Mouse (Mus musculus) heart, postnatal 25 days (tissue): ENCODE data around the gene Fam69b. TPM values are rescaled to one million over a fixed set of nuclear protein-coding genes. Genes with fewer than 3 reads are reported as not detected.
"Not testable (repeated sequence)": the region's sequence is repeated elsewhere in the genome, so short reads cannot be mapped to it uniquely, and the experiment has no call there.

Experiments
- DNase-seq: peaks from one replicate; pipeline ENCODE4 v3.0.0; 2022; ENCODE audit warnings: low spot score
- intact Hi-C: fragments of 180-260 bp; cut with DNase I; formaldehyde crosslinking; loops from one replicate; pipeline ENCODE4 v1.15.1; 2025
- microRNA-seq: library from miRNA; unstranded; fragments of <30 nt; microRNA quantifications from one replicate; pipeline ENCODE4 v1.2.0, GENCODE M21; 2022
- total RNA-seq, 2 experiments: library from RNA; stranded (reverse); gene quantifications; 2 replicates each; pipeline ENCODE4 v1.2.3; 2021

Gene Fam69b
- total RNA-seq, 2 experiments from 2014 or later = 26.9 to 28.9 TPM

DNA sequence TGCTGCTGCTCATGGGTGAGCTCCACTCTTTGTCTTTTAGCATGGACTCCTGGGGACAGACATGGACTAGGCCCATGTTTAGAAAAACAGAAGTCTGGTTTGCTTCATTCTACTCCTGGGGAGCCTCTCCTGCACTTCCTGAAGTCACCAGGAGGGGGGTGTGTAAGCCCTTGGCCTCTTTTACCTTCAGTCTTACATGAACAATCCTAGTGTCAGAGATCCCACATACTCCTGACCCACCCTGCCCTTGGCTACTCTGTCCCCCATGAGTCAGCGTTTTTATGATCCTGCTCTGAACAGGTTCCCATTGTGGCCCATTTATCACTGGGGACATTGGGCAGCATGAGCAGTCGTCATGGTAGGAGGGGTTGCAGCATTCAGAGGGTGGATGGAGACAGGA, 15.7 kb downstream of the Fam69b start:
- intact Hi-C loops = no loop called here
- no peak for DNase-seq

DNA sequence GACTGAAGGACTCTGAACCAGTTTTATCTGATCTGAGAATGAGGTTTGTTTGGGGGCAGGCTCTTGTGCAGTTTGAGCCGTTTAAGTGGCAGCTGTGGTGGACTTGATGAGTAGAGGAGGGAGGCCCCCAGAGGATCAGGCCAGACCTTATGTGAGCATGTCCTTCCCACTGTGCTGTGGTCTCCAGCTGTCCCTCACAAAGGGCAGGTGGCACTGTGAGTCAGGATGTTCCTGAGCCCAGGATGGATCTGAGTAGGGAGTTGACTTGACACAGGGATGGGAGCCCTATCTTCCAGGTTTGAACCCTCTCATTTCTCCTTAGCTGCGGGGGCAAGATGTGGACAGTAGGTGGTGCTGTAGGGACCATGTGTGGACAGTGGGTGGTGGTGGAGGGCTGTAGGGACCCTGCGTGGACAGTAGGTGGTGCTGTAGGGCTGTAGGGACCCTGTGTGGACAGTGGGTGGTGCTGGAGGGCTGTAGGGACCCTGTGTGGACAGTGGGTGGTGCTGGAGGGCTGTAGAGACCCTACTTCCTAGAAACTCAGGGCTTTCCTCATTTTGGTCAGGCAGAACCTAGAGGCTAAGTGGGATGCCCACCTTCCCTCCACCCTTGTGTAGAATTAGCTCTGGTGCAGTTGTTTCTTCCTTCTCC, 18.5 kb downstream of the Fam69b start:
- intact Hi-C loops = loop anchor here (5.0 kb wide), 2 partner anchors 391 to 591 kb away; no protein-coding TSS in a partner anchor
- peak; percentile 54 for DNase-seq

- intact Hi-C loops = no loop called here
- DNase-seq = no peak
Measured at GRCm38 (mm10) chr2:26654687-26655086, 26.4 kb downstream of the Fam69b start.

DNA sequence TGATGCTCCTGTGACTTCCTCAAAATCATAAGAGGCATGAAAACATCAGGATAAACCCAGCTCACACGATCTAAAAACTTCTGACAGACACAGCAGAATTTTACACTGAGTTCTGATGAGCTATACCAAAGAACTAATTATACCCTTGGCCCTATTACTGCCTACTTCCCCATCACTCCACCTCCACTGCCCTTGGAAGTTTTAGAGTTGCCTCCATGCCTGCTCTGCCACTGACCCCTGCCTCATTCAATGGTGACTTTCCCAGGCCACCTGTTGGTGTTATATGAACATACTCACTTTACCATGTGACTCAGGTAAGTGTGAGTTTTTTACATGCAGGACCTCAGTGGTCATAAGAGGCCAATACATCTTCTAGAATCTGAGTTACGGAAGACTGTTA, 29.2 kb downstream of the Fam69b start:
- intact Hi-C loops = no loop called here
- no peak for DNase-seq

DNA sequence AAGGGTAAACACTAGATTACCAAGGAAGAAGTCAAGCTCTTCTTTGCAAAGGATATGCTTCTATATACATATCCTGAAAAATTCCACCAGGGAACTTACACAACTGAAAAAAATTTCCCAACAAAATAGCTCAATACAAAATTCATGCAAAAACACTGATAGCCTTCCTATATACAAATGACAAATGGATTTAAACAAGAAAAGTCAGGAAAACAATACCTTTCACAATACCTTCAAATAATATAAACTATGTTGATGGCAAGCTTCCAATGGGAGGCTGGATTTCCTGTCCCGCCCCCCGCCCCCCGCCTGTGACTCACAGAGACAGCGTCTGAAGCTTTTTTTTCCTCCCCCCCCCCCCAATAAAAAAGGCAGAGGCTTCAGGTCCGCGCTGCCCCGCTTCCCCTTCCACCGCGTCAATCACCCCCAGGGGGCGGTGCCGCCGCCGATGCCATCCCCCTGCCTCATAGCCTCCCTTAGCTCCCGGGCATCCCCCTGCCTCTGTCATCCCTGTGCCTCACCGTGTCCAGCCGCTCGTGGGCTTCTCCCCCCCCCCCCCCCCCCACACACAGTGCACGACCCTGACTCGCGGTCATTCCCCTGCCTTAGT, 33.0 kb downstream of the Fam69b start:
- intact Hi-C loops = no loop called here
- no peak for DNase-seq

GRCm38 (mm10) chr2:26661768-26662508, 33.7 kb downstream of the Fam69b start:
- intact Hi-C loops = no loop called here

GRCm38 (mm10) chr2:26662509-26662882, 34.2 kb downstream of the Fam69b start:
- intact Hi-C loops = no loop called here
- no peak for DNase-seq

More at GRCm38 (mm10) chr2:26661768-26662508, 33.7 kb downstream of the Fam69b start:
- DNase-seq = no peak

- intact Hi-C loops = no loop called here
- DNase-seq = no peak
Measured at GRCm38 (mm10) chr2:26663112-26663511, 34.9 kb downstream of the Fam69b start.

DNA sequence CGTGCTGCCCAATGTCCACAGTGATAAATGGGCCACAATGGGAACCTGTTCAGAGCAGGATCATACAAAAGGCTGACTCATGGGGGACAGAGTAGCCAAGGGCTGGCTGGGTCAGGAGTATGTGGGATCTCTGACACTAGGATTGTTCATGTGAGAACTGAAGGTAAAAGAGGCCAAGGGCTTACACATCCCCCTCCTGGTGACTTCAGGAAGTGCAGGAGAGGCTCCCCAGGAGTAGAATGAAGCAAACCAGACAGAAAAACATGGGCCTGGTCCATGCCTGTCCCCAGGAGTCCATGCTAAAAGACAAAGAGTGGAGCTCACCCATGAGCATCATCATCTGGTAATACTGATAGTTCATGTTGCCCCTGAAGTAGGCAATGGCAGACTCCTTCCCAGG, 35.3 kb downstream of the Fam69b start:
- intact Hi-C loops, DNase-seq: not testable (repeated sequence)

DNA sequence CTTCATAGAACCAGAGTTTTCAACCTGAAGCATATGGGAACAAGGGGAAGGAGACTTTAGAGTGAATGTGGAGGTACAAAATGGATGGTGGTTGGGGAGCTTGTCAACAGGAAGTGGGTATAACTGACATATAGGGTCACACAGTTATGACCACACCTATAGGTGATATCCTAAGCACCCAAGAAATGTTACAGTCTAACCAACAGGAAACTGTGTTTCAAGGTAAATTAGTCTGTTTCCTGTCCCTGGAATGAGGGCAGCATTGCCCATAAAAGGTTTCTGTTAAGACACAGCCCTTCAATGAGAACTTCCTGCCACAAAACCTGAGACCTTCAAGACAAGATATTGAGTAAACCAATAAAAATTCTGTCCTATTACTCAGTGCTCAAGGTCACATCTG, 40.5 kb downstream of the Fam69b start:
- intact Hi-C loops = no loop called here
- no peak for DNase-seq

- intact Hi-C loops = no loop called here
- no peak for DNase-seq
Measured at GRCm38 (mm10) chr2:26671182-26671581, 42.9 kb downstream of the Fam69b start, which contains the start of gene Lcn4. Gene Lcn4, minus strand, starts transcription at chr2:26671282.

Small RNAs within 50 kb of the gene (microRNA-seq; reads per million reads assigned to microRNA genes)
- gene Mir126a = 4.7 reads per million, percentile 12 among the genes with 10 or more reads in this experiment
- not detected for gene Mir126b

Other genes starting within 250 kb of the Fam69b start
- 10 to 100 TPM in 1 of 2 experiments, 1 to 10 TPM in 1; 8.9 to 11.2 TPM for gene Snapc4, start 247.8 kb upstream of the Fam69b start, total RNA-seq
- 10 to 100 TPM; 49.1 to 50.1 TPM for gene Entr1, start 239.1 kb upstream of the Fam69b start, total RNA-seq
- 100 to 1,000 TPM; 129 to 130 TPM for gene Pmpca, start 239.1 kb upstream of the Fam69b start, total RNA-seq
- gene Inpp5e, start 219.3 kb upstream of the Fam69b start, total RNA-seq = 10 to 100 TPM; 15.2 to 16.9 TPM
- gene Sec16a, start 183.2 kb upstream of the Fam69b start, total RNA-seq = 10 to 100 TPM; 34.9 to 38.8 TPM
- gene Notch1, start 111.8 kb upstream of the Fam69b start, total RNA-seq = 10 to 100 TPM; 27.5 to 32.3 TPM
- gene Egfl7, start 48.4 kb upstream of the Fam69b start, total RNA-seq = 100 to 1,000 TPM; 149 to 179 TPM
- gene Gm20532, start 41.8 kb upstream of the Fam69b start, total RNA-seq = not detected
- 10 to 100 TPM; 49.7 to 51.6 TPM for gene Agpat2, start 24.0 kb upstream of the Fam69b start, total RNA-seq
- not detected for gene Lcn4, start 42.8 kb downstream of the Fam69b start, total RNA-seq
- gene Abo, start 236.5 kb downstream of the Fam69b start, total RNA-seq = not detected